Comparison of ENCODE assay signal across 21 mouse cellular contexts in the genomic region with DNA sequence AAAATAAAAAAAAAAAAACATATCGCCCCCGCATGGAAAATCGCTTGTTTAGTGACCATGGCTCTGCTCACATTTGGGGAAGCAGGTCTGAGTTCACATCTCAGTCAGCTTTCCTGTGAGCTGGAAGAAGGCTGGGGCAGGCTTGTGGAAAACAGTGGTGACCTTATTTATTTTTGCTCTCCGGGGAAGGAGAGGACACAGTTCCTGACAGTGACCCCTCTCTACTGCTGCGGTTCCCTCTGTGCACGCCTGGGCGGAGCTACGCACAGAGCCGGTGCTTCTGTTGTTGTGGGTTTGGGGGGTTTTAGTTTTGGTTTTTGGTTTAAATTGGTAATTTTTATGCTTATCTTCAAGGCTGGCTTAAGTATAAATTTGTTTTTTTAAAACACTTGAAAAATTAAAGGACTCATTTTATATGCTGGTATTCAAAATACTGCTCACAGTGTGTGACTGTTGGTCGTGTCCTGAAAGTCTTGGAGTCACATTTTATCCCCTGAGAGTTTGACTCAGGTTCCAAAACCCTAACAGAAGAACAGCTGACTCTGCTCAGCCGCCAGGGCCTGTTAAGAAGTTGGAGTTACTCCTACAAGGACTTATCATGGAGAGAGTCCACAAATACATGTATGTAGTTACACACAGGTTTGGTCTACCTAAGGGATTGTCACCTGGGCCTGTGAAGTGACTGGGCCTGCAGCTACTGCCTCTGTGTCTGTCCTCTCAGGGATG.
"Had no signal": no experiment of that assay in that cellular context is flagged by ENCODE, and none has a peak within 500 bp of the region (broad histone marks: within the 10 kb centered on the region; RNA-seq: fewer than 3 reads in every experiment).

No protein-coding gene starts in this region.

- H3K4me1 ChIP-seq: kidney, embryonic 15.5 days; limb, embryonic 10.5 days; limb, embryonic 13.5 days; lung, embryonic 15.5 days; megakaryocyte, embryonic 14.5 days; midbrain, embryonic 10.5 days; midbrain, embryonic 13.5 days had no signal

- H3K9ac ChIP-seq: kidney, embryonic 15.5 days; limb, embryonic 13.5 days; liver, embryonic 12.5 days; liver, embryonic 15.5 days; lung, embryonic 15.5 days; midbrain, embryonic 13.5 days had no signal

- DNase-seq: kidney, postnatal 10 days; layer of hippocampus, postnatal 36 days; liver; lung, adult 18-20 months; lung, postnatal 10 days; lung, postnatal 36 days; thymus, adult 2 months; thymus, postnatal 14 days; thymus, postnatal 4 days had no signal

- H3K4me2 ChIP-seq: kidney, embryonic 15.5 days; limb, embryonic 13.5 days; liver, embryonic 12.5 days; liver, embryonic 15.5 days; lung, embryonic 15.5 days; midbrain, embryonic 13.5 days had no signal

- ATAC-seq: liver, embryonic 12.5 days; midbrain, embryonic 13.5 days; midbrain, embryonic 16.5 days had no signal

- H3K4me3 ChIP-seq: kidney, embryonic 15.5 days; limb, embryonic 10.5 days; limb, embryonic 13.5 days; liver, embryonic 12.5 days; liver, embryonic 15.5 days; lung, embryonic 15.5 days; megakaryocyte, embryonic 14.5 days; midbrain, embryonic 10.5 days; midbrain, embryonic 13.5 days; myocyte had no signal

- H3K9me3 ChIP-seq: kidney, embryonic 15.5 days; limb, embryonic 10.5 days; limb, embryonic 13.5 days; liver, embryonic 12.5 days; liver, embryonic 15.5 days; lung, embryonic 15.5 days; megakaryocyte, embryonic 14.5 days; midbrain, embryonic 10.5 days; midbrain, embryonic 13.5 days had no signal

- H3K27ac ChIP-seq: kidney, embryonic 15.5 days; limb, embryonic 10.5 days; limb, embryonic 13.5 days; liver, embryonic 12.5 days; liver, embryonic 15.5 days; lung, embryonic 15.5 days; midbrain, embryonic 10.5 days; midbrain, embryonic 13.5 days; stomach, postnatal 0 days had no signal

- H3K27me3 ChIP-seq: kidney, embryonic 15.5 days; limb, embryonic 13.5 days; liver, embryonic 12.5 days; liver, embryonic 15.5 days; lung, embryonic 15.5 days; megakaryocyte, embryonic 14.5 days; midbrain, embryonic 13.5 days had no signal
